Mouse (Mus musculus): ENCODE data around the gene Cdkn1a. TPM values are rescaled to one million over a fixed set of nuclear protein-coding genes. Genes with fewer than 3 reads are reported as not detected.

Gene Cdkn1a
- polyA plus RNA-seq, 1 experiment from 2014 or later = 114 TPM

DNA sequence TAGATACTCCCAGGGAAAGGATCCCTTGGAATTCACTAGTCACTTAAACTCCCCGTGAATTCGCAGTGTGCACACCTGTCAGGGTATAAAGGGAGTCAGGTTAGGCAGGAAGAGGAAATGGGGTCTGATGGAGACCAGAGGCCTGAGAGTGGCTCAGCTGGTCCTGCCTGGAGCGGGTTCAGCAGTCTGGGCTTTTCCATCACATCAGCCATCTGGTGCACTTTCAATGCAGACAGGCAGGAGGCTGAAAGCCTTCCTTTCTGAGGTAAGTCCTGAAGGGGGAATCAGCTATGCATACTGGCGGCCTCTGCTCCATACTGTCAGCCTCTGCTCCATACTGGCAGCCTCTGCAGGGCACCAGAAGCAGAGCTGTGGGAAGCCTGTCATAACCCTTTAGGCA lies 3.9 kb upstream of the Cdkn1a start:
- 70% methylated on average over 4 of the region's 4 CpGs for WGBS
- H3K4me1 ChIP-seq (ENCODE audit: control insufficient read depth, insufficient read depth, low read length) = peaks cover 2% of the 10 kb centered on the region; the same call in 1 of the 2 replicates
- H3K36me3 ChIP-seq (ENCODE audit: control insufficient read depth, insufficient read depth, low read length) = no peaks in the 10 kb centered on the region
- H3K27me3 ChIP-seq (replicated peaks; ENCODE audit: control insufficient read depth, insufficient read depth, low read length) = no peaks in the 10 kb centered on the region
- H3K27ac ChIP-seq (ENCODE audit: low read length) = no peak overlapping the region
- H3K9me3 ChIP-seq (ENCODE audit: control insufficient read depth, low read length) = peaks cover 3% of the 10 kb centered on the region; the same call in 1 of the 2 replicates
- H3K4me3 ChIP-seq (ENCODE audit: low read length) = no peak overlapping the region
- H3K9ac ChIP-seq (ENCODE audit: low read depth, low read length) = no peak overlapping the region
- ATAC-seq = no peak
- no peak overlapping the region for H3K4me2 ChIP-seq (ENCODE audit: low read depth, low read length)

- ATAC-seq = no peak
- Histone ChIP-seq H3K9me3 (ENCODE audit: control insufficient read depth, low read length) (no peaks in the 10 kb centered on the region), H3K9ac (ENCODE audit: low read depth, low read length) (0 out of 2 replicates have a peak overlapping the region, but pooled peaks have one; percentile 3), H3K4me1 (ENCODE audit: control insufficient read depth, insufficient read depth, low read length) (peaks cover 12% of the 10 kb centered on the region), H3K4me2 (ENCODE audit: low read depth, low read length) (no peak overlapping the region), H3K4me3 (ENCODE audit: low read length) (no peak overlapping the region), H3K27ac (ENCODE audit: low read length) (no peak overlapping the region), H3K36me3 (ENCODE audit: control insufficient read depth, insufficient read depth, low read length) (no peaks in the 10 kb centered on the region), H3K27me3 (replicated peaks; ENCODE audit: control insufficient read depth, insufficient read depth, low read length) (no peaks in the 10 kb centered on the region)
- 39% methylated on average over 6 of the region's 6 CpGs for WGBS
Observed at GRCm38 (mm10) chr17:29091348-29091944, 670 bp downstream of the Cdkn1a start.

- H3K27ac ChIP-seq (ENCODE audit: low read length) = no peak overlapping the region
- H3K9ac ChIP-seq (ENCODE audit: low read depth, low read length) = no peak overlapping the region
- H3K36me3 ChIP-seq (ENCODE audit: control insufficient read depth, insufficient read depth, low read length) = no peaks in the 10 kb centered on the region
- no peaks in the 10 kb centered on the region for H3K9me3 ChIP-seq (ENCODE audit: control insufficient read depth, low read length)
- no peak for ATAC-seq
- no peak overlapping the region for H3K4me2 ChIP-seq (ENCODE audit: low read depth, low read length)
- peaks cover 16% of the 10 kb centered on the region for H3K4me1 ChIP-seq (ENCODE audit: control insufficient read depth, insufficient read depth, low read length)
- WGBS = 55% methylated on average over 5 of the region's 5 CpGs
- no peaks in the 10 kb centered on the region for H3K27me3 ChIP-seq (replicated peaks; ENCODE audit: control insufficient read depth, insufficient read depth, low read length)
- no peak overlapping the region for H3K4me3 ChIP-seq (ENCODE audit: low read length)
Observed at GRCm38 (mm10) chr17:29092497-29092896, 1.7 kb downstream of the Cdkn1a start.

DNA sequence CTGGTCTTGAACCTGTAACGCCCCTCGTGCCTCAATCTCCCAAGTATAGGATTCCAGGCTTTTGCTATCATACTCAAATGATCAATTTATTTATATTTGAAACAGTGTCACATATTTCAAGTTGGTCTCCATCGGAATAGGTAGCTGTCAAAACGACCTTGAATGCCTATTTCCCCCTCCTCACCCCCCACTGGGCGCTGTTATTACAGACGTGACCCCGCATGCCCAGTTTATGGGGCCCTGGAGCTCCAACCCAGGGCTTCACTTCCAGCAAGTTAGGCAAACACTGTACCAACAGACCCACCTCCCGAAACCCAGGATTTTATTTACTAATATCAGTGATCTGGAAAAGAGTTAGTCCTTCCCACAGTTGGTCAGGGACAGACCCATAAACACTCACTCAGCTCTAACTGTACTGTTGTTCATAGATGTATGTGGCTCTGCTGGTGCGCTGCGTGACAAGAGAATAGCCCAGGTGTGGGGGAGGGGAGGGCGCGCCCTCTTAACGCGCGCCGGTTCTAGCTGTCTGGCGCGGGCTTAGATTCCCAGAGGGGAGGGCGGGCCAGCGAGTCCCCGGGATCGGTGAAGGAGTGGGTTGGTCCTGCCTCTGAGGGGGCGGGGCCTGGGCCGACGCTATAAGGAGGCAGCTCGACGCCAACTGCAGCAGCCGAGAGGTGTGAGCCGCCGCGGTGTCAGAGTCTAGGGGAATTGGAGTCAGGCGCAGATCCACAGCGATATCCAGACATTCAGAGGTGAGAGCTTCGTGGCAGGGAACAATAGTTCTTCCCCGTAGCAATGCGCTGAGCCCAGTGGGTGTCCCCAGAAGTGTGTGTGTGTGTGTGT lies 2.6 kb downstream of the Cdkn1a start:
- H3K36me3 ChIP-seq (ENCODE audit: control insufficient read depth, insufficient read depth, low read length) = no peaks in the 10 kb centered on the region
- H3K9me3 ChIP-seq (ENCODE audit: control insufficient read depth, low read length) = no peaks in the 10 kb centered on the region
- H3K4me2 ChIP-seq (ENCODE audit: low read depth, low read length) = peak overlapping the region; percentile 68
- no peaks in the 10 kb centered on the region for H3K27me3 ChIP-seq (replicated peaks; ENCODE audit: control insufficient read depth, insufficient read depth, low read length)
- peaks cover 17% of the 10 kb centered on the region for H3K4me1 ChIP-seq (ENCODE audit: control insufficient read depth, insufficient read depth, low read length)
- ATAC-seq = peak; percentile 88
- peak overlapping the region; percentile 84 for H3K9ac ChIP-seq (ENCODE audit: low read depth, low read length)
- WGBS = 6% methylated on average over 36 of the region's 36 CpGs
- H3K4me3 ChIP-seq (ENCODE audit: low read length) = peak overlapping the region; percentile 73
- H3K27ac ChIP-seq (ENCODE audit: low read length) = peak overlapping the region; percentile 76

DNA sequence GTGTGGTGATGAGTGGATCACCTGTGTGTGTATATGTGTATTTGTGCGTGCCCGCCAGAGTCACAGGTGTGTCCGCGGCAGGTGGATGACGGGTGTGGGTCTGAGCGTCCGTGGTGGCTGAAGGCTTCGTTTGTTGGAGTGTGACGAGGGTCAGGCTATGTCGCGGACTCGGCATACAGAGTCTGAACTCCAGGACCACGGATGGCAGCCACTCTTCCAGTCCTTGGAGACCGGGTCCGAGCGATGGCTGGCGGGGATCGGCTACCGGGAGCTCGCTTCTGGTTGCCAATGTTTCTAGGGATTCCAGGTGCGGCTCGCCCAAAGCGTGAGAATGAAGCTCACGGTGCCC lies 3.2 kb downstream of the Cdkn1a start:
- Histone ChIP-seq H3K4me2 (ENCODE audit: low read depth, low read length) (peak overlapping the region; percentile 68), H3K9ac (ENCODE audit: low read depth, low read length) (peak overlapping the region; percentile 84), H3K9me3 (ENCODE audit: control insufficient read depth, low read length) (no peaks in the 10 kb centered on the region), H3K27me3 (replicated peaks; ENCODE audit: control insufficient read depth, insufficient read depth, low read length) (no peaks in the 10 kb centered on the region), H3K27ac (ENCODE audit: low read length) (peak overlapping the region; percentile 76), H3K4me3 (ENCODE audit: low read length) (peak overlapping the region; percentile 73), H3K4me1 (ENCODE audit: control insufficient read depth, insufficient read depth, low read length) (peaks cover 17% of the 10 kb centered on the region), H3K36me3 (ENCODE audit: control insufficient read depth, insufficient read depth, low read length) (no peaks in the 10 kb centered on the region)
- ATAC-seq = peak; percentile 14
- under 1% methylated on average over 24 of the region's 24 CpGs for WGBS

- Histone ChIP-seq H3K4me1 (ENCODE audit: control insufficient read depth, insufficient read depth, low read length) (peaks cover 17% of the 10 kb centered on the region), H3K27me3 (replicated peaks; ENCODE audit: control insufficient read depth, insufficient read depth, low read length) (no peaks in the 10 kb centered on the region), H3K9ac (ENCODE audit: low read depth, low read length) (peak overlapping the region; percentile 84), H3K4me2 (ENCODE audit: low read depth, low read length) (peak overlapping the region; percentile 68), H3K4me3 (ENCODE audit: low read length) (peak overlapping the region; percentile 73), H3K36me3 (ENCODE audit: control insufficient read depth, insufficient read depth, low read length) (peaks cover under 1% of the 10 kb centered on the region; the same call in 1 of the 2 replicates), H3K9me3 (ENCODE audit: control insufficient read depth, low read length) (no peaks in the 10 kb centered on the region), H3K27ac (ENCODE audit: low read length) (peak overlapping the region; percentile 76)
- ATAC-seq = peak; percentile 26
- under 1% methylated on average over 71 of the region's 71 CpGs for WGBS
Observed at GRCm38 (mm10) chr17:29094310-29095181, 3.8 kb downstream of the Cdkn1a start.

DNA sequence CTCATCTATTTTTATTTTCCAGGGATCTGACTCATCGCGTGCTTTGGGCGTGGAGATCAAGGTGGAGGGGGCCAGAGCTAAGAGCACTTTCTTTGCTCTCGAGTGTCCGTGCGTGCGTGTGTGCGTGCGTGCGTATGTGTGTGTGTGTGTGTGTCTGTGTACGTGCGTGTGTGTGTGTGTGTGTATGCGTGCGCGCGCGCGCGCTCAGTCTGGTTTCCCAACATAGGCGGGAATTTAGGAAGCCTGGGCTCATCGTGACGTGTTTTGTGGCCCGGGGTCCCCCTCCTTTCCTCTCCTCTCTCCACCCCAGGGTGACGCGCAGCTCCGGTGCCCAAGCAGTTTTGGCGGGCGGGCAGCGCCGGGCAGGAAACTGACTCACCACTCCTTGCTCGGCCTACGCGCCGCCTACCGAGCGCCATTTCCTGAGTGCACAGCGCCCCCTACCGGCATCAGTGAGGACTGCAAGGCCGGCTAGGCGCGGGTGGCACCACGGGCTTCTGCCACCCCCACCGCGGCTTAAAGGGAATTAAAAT lies 4.5 kb downstream of the Cdkn1a start:
- Histone ChIP-seq H3K4me1 (ENCODE audit: control insufficient read depth, insufficient read depth, low read length) (peaks cover 17% of the 10 kb centered on the region), H3K4me3 (ENCODE audit: low read length) (peak overlapping the region; percentile 73), H3K27ac (ENCODE audit: low read length) (peak overlapping the region; percentile 76), H3K36me3 (ENCODE audit: control insufficient read depth, insufficient read depth, low read length) (peaks cover 6% of the 10 kb centered on the region; the same call in 1 of the 2 replicates), H3K27me3 (replicated peaks; ENCODE audit: control insufficient read depth, insufficient read depth, low read length) (no peaks in the 10 kb centered on the region), H3K4me2 (ENCODE audit: low read depth, low read length) (peak overlapping the region; percentile 68), H3K9me3 (ENCODE audit: control insufficient read depth, low read length) (no peaks in the 10 kb centered on the region), H3K9ac (ENCODE audit: low read depth, low read length) (peak overlapping the region; percentile 84)
- under 1% methylated on average over 41 of the region's 44 CpGs for whole genome bisulfite sequencing
- peak; percentile 73 for ATAC-seq

DNA sequence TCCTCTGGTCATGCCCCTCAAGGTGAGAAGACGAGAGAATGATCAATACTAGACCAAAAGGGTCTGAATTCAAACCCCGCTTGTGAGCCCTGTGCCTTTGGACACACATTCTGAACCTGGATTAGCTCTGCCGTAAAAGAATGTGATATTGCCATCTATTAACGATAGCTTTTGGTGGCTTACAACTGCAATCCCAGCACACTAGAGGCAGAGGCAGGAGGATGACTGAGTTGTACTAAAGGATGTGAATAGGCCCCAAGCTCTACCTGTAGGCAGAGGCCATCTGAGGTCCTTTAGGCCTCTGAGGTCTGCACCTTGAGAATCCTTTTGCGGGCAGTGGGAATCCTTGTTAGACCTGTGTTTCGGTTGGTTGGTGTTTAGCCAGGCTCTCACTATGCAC lies 5.5 kb downstream of the Cdkn1a start:
- peak overlapping the region; percentile 73 for H3K4me3 ChIP-seq (ENCODE audit: low read length)
- WGBS = 76% methylated on average over 6 of the region's 6 CpGs
- peaks cover 17% of the 10 kb centered on the region for H3K4me1 ChIP-seq (ENCODE audit: control insufficient read depth, insufficient read depth, low read length)
- no peaks in the 10 kb centered on the region for H3K9me3 ChIP-seq (ENCODE audit: control insufficient read depth, low read length)
- peak overlapping the region; percentile 84 for H3K9ac ChIP-seq (ENCODE audit: low read depth, low read length)
- H3K36me3 ChIP-seq (ENCODE audit: control insufficient read depth, insufficient read depth, low read length) = peaks cover 6% of the 10 kb centered on the region; the same call in 1 of the 2 replicates
- no peaks in the 10 kb centered on the region for H3K27me3 ChIP-seq (replicated peaks; ENCODE audit: control insufficient read depth, insufficient read depth, low read length)
- H3K27ac ChIP-seq (ENCODE audit: low read length) = peak overlapping the region; percentile 76
- peak overlapping the region; percentile 68 for H3K4me2 ChIP-seq (ENCODE audit: low read depth, low read length)
- no peak for ATAC-seq

Data from intestine, embryonic 16.5 days (tissue).